Mouse (Mus musculus): Measurements from ENCODE around the gene Sfn. TPM values are rescaled to one million over a fixed set of nuclear protein-coding genes. Genes with fewer than 3 reads are reported as not detected.

Gene Sfn
- total and polyA plus RNA-seq, 3 experiments: 1.0 to 2.0 (median 1.1) TPM

DNA sequence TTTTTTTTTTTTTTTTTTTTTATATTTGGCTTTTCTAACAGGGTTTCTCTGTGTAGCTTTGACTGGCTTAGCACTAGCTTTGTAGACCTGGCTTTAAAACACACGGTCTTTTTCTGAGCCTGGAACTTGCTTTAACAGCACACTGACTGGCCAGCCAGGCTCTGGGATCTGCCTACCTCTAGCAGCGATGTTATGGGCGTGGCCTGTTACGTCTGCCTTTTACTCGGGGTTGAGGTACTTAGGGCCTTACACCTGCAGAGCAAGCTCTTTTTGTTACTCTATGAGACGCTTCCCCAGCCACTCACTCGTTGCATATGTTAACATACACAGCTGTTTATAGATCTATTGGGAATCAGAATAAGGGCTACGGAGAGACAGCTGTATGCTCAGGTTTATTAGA lies 34.7 kb downstream of the Sfn start:
- Histone ChIP-seq H3K27ac (ENCODE audit: insufficient read depth, low read depth) (no peak overlapping the region), H3K4me3 (replicated peaks in 1 of 3; ENCODE audit: low read depth in 2 of 3, low read length in 2 of 3, poor library complexity in 1 of 3) (no peak overlapping the region), H3K79me2 (replicated peaks; ENCODE audit: control insufficient read depth, extremely low read depth, insufficient read depth, poor library complexity, severe bottlenecking) (no peaks in the 10 kb centered on the region), H3K9ac (ENCODE audit: insufficient read depth, low read depth) (no peak overlapping the region), H3K27me3 (replicated peaks) (no peaks in the 10 kb centered on the region), H3K4me2 (ENCODE audit: insufficient read depth, low read depth, poor library complexity, severe bottlenecking) (no peak overlapping the region), H3K4me1 (ENCODE audit: control insufficient read depth in 1 of 2, insufficient read depth in 2 of 2) (peaks cover 0 to 21% of the 10 kb centered on the region in 2 experiments; a peak in 2 of 4 replicates), H3K9me3 (replicated peaks; ENCODE audit: low read length) (peaks cover 7% of the 10 kb centered on the region), H3K36me3 (replicated peaks in 1 of 2; ENCODE audit: control insufficient read depth in 1 of 2, insufficient read depth in 1 of 2, low read length in 1 of 2) (peaks cover 0 to 3% of the 10 kb centered on the region in 2 experiments)
- TF ChIP-seq ZNF384 (IDR thresholded peaks at IDR 0.05; ENCODE audit: low read depth, low read length) (no peak), JUND (conservative IDR thresholded peaks at IDR 0.05; ENCODE audit: low read depth, low read length) (no peak), KAT2A (IDR thresholded peaks at IDR 0.05; ENCODE audit: insufficient replicate concordance, low read length) (no peak), JUN (IDR thresholded peaks at IDR 0.05; ENCODE audit: insufficient read depth, low read depth, low read length) (no peak), IRF4 (IDR thresholded peaks at IDR 0.05; ENCODE audit: low read depth, low read length) (no peak), SIN3A (IDR thresholded peaks at IDR 0.05; ENCODE audit: low read length) (no peak), ELF1 (IDR thresholded peaks at IDR 0.05; ENCODE audit: low read depth, low read length) (no peak), MAX (IDR thresholded peaks at IDR 0.05; ENCODE audit: low read length) (no peak), CHD2 (IDR thresholded peaks at IDR 0.05; ENCODE audit: low read length) (no peak), MAFK (IDR thresholded peaks at IDR 0.05; ENCODE audit: insufficient replicate concordance, low read length) (no peak), MEF2A (IDR thresholded peaks at IDR 0.05; ENCODE audit: borderline replicate concordance, low read depth, low read length) (no peak), EP300 (IDR thresholded peaks at IDR 0.05; ENCODE audit: low read length) (no peak), POLR2A (IDR thresholded peaks at IDR 0.05; ENCODE audit: low read depth, low read length) (no peak), CHD1 (IDR thresholded peaks at IDR 0.05; ENCODE audit: low read depth, low read length) (no peak), BHLHE40 (IDR thresholded peaks at IDR 0.05; ENCODE audit: low read depth, low read length) (no peak), CTCF (conservative IDR thresholded peaks at IDR 0.05 in 1 of 2, IDR thresholded peaks at IDR 0.05 in 1 of 2; ENCODE audit: low read depth in 2 of 2, low read length in 2 of 2) (no peak), TBP (conservative IDR thresholded peaks at IDR 0.05; ENCODE audit: low read depth, low read length) (no peak), RCOR1 (conservative IDR thresholded peaks at IDR 0.05; ENCODE audit: low read depth, low read length) (no peak), RAD21 (IDR thresholded peaks at IDR 0.05; ENCODE audit: low read depth, low read length) (no peak)
- no peak for DNase-seq (ENCODE audit: extremely low read depth)
- dilution Hi-C loops (cut with MboI; ENCODE audit: extremely low pct_ligation_motif_present, extremely low pct_unique_long_range_greater_than_20kb, low sequenced_read_pairs): no loop called here
- in situ Hi-C loops (cut with MboI; ENCODE audit: low pct_ligation_motif_present, low pct_unique_long_range_greater_than_20kb, low sequenced_read_pairs): no loop called here

DNA sequence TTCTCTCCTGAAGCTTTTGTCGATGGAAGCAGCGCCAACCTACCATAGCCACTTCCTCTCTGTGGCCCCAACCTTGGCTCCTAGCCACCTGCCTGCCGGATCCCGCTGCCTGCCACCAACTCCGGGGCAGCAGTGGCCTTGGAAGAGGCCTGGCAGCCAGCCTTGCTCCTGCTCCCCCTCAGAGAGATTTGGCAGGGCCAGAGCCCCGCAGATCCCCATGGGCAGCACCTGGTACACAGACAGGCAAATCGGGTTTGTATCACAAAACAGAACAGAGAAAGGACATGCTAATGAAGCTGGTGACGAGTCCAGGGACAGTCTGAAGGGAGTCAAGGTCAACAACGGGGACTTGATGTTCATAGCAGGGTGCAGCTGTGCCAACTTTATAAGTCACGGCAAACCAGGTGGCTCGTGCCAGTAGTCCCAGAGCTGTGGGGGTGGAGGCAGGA lies 38.8 kb downstream of the Sfn start:
- dilution Hi-C loops (cut with MboI; ENCODE audit: extremely low pct_ligation_motif_present, extremely low pct_unique_long_range_greater_than_20kb, low sequenced_read_pairs) (no loop called here), in situ Hi-C loops (cut with MboI; ENCODE audit: low pct_ligation_motif_present, low pct_unique_long_range_greater_than_20kb, low sequenced_read_pairs) (no loop called here)
- Histone ChIP-seq H3K4me3 (replicated peaks in 1 of 3; ENCODE audit: low read depth in 2 of 3, low read length in 2 of 3, poor library complexity in 1 of 3) (no peak overlapping the region), H3K79me2 (replicated peaks; ENCODE audit: control insufficient read depth, extremely low read depth, insufficient read depth, poor library complexity, severe bottlenecking) (no peaks in the 10 kb centered on the region), H3K9me3 (replicated peaks; ENCODE audit: low read length) (peaks cover 5% of the 10 kb centered on the region), H3K27me3 (replicated peaks) (peaks cover 5% of the 10 kb centered on the region), H3K27ac (ENCODE audit: insufficient read depth, low read depth) (no peak overlapping the region), H3K4me2 (ENCODE audit: insufficient read depth, low read depth, poor library complexity, severe bottlenecking) (no peak overlapping the region), H3K36me3 (replicated peaks in 1 of 2; ENCODE audit: control insufficient read depth in 1 of 2, insufficient read depth in 1 of 2, low read length in 1 of 2) (no peaks in the 10 kb centered on the region), H3K4me1 (ENCODE audit: control insufficient read depth in 1 of 2, insufficient read depth in 2 of 2) (peaks cover 0 to 13% of the 10 kb centered on the region in 2 experiments; a peak in 2 of 4 replicates), H3K9ac (ENCODE audit: insufficient read depth, low read depth) (no peak overlapping the region)
- no peak for DNase-seq (ENCODE audit: extremely low read depth)
- TF ChIP-seq SIN3A (IDR thresholded peaks at IDR 0.05; ENCODE audit: low read length) (no peak), ELF1 (IDR thresholded peaks at IDR 0.05; ENCODE audit: low read depth, low read length) (no peak), USF2 (conservative IDR thresholded peaks at IDR 0.05; ENCODE audit: low read depth, low read length) (no peak), E2F4 (IDR thresholded peaks at IDR 0.05; ENCODE audit: insufficient replicate concordance, low read depth, low read length) (no peak), MYC (IDR thresholded peaks at IDR 0.05; ENCODE audit: low read depth, low read length) (no peak), POLR2AphosphoS2 (IDR thresholded peaks at IDR 0.05; ENCODE audit: low read depth, low read length) (no peak), ZC3H11A (IDR thresholded peaks at IDR 0.05; ENCODE audit: low read depth, low read length) (no peak), MXI1 (IDR thresholded peaks at IDR 0.05; ENCODE audit: low read depth, low read length) (no peak), IRF4 (IDR thresholded peaks at IDR 0.05; ENCODE audit: low read depth, low read length) (no peak), NELFE (IDR thresholded peaks at IDR 0.05; ENCODE audit: low read depth, low read length) (no peak), GABPA (IDR thresholded peaks at IDR 0.05; ENCODE audit: insufficient replicate concordance, low read depth, low read length) (no peak), JUND (conservative IDR thresholded peaks at IDR 0.05; ENCODE audit: low read depth, low read length) (no peak), POLR2A (IDR thresholded peaks at IDR 0.05; ENCODE audit: low read depth, low read length) (no peak), SMC3 (IDR thresholded peaks at IDR 0.05; ENCODE audit: low read depth, low read length) (no peak), EP300 (IDR thresholded peaks at IDR 0.05; ENCODE audit: low read length) (no peak), NRF1 (IDR thresholded peaks at IDR 0.05; ENCODE audit: low read depth, low read length) (no peak), MEF2A (IDR thresholded peaks at IDR 0.05; ENCODE audit: borderline replicate concordance, low read depth, low read length) (no peak), ZKSCAN1 (IDR thresholded peaks at IDR 0.05; ENCODE audit: borderline replicate concordance, low read depth, low read length) (no peak), CHD1 (IDR thresholded peaks at IDR 0.05; ENCODE audit: low read depth, low read length) (no peak), MAX (IDR thresholded peaks at IDR 0.05; ENCODE audit: low read length) (no peak)

Data from CH12.LX (cell line).